Mouse (Mus musculus) heart, postnatal 36 days (tissue): ENCODE measurements around the gene Krtap7-1. TPM values are rescaled to one million over a fixed set of nuclear protein-coding genes. Genes with fewer than 3 reads are reported as not detected.

ENCODE experiments used
- total RNA-seq, 2 experiments: library from RNA; stranded (reverse); gene quantifications; 2 replicates each; pipeline ENCODE4 v1.2.3; 2021

Gene Krtap7-1
- total RNA-seq, 2 experiments from 2014 or later = not detected

Other genes starting within 250 kb of the Krtap7-1 start
- not detected for gene Krtap21-1, start 104.5 kb downstream of the Krtap7-1 start, total RNA-seq
- gene Krtap6-2, start 88.2 kb downstream of the Krtap7-1 start, total RNA-seq = not detected
- gene Krtap8-1, start 20.4 kb downstream of the Krtap7-1 start, total RNA-seq = not detected
- gene Krtap11-1, start 62.9 kb upstream of the Krtap7-1 start, total RNA-seq = not detected